Mouse (Mus musculus): ENCODE measurements around the gene Fgfr2. TPM values are rescaled to one million over a fixed set of nuclear protein-coding genes. Genes with fewer than 3 reads are reported as not detected.

Gene Fgfr2
- polyA plus RNA-seq, 1 experiment from 2014 or later: 24.1 TPM

- Histone ChIP-seq H3K9me3 (ENCODE audit: control insufficient read depth, low read length) (no peaks in the 10 kb centered on the region), H3K27ac (ENCODE audit: low read depth, low read length) (peak within 1 kb of the TSS; percentile 88), H3K4me2 (ENCODE audit: low read length) (peak within 1 kb of the TSS; percentile 93), H3K36me3 (ENCODE audit: control insufficient read depth, insufficient read depth, low read length) (no peaks in the 10 kb centered on the region), H3K4me3 (ENCODE audit: low read length) (peak within 1 kb of the TSS; percentile 83), H3K4me1 (ENCODE audit: control insufficient read depth, insufficient read depth, low read depth, low read length) (peaks cover 38% of the 10 kb centered on the region), H3K9ac (ENCODE audit: low read depth, low read length) (peak within 1 kb of the TSS; percentile 79), H3K27me3 (replicated peaks; ENCODE audit: control insufficient read depth, insufficient read depth, low read length) (no peaks in the 10 kb centered on the region)
- peak; percentile 69 for ATAC-seq
- WGBS: under 1% methylated on average over 49 of the region's 85 CpGs
Measured at GRCm38 (mm10) chr7:132813416-132814088, 309.6 kb downstream of the Fgfr2 start, which contains the start of gene Fam53b. Fam53b (minus strand) TSS chr7:132813886.

GRCm38 (mm10) chr7:132812619-132813415 is 310.3 kb downstream of the Fgfr2 start:
- under 1% methylated on average over 59 of the region's 59 CpGs for WGBS
- Histone ChIP-seq H3K9me3 (ENCODE audit: control insufficient read depth, low read length) (no peaks in the 10 kb centered on the region), H3K9ac (ENCODE audit: low read depth, low read length) (peak overlapping the region; percentile 79), H3K4me1 (ENCODE audit: control insufficient read depth, insufficient read depth, low read depth, low read length) (peaks cover 43% of the 10 kb centered on the region), H3K27ac (ENCODE audit: low read depth, low read length) (peak overlapping the region; percentile 88), H3K36me3 (ENCODE audit: control insufficient read depth, insufficient read depth, low read length) (no peaks in the 10 kb centered on the region), H3K27me3 (replicated peaks; ENCODE audit: control insufficient read depth, insufficient read depth, low read length) (no peaks in the 10 kb centered on the region), H3K4me3 (ENCODE audit: low read length) (peak overlapping the region; percentile 83), H3K4me2 (ENCODE audit: low read length) (peak overlapping the region; percentile 93)
- peak; percentile 9 for ATAC-seq

- H3K4me1 ChIP-seq (ENCODE audit: control insufficient read depth, insufficient read depth, low read depth, low read length): peaks cover 49% of the 10 kb centered on the region
Measured at GRCm38 (mm10) chr7:132811716-132812618, 311.2 kb downstream of the Fgfr2 start.

GRCm38 (mm10) chr7:132810879-132811278 is 312.3 kb downstream of the Fgfr2 start:
- ATAC-seq: peak; percentile 46; the same call in 1 of the 2 replicates
- Histone ChIP-seq H3K27me3 (replicated peaks; ENCODE audit: control insufficient read depth, insufficient read depth, low read length) (no peaks in the 10 kb centered on the region), H3K36me3 (ENCODE audit: control insufficient read depth, insufficient read depth, low read length) (no peaks in the 10 kb centered on the region), H3K4me1 (ENCODE audit: control insufficient read depth, insufficient read depth, low read depth, low read length) (peaks cover 58% of the 10 kb centered on the region), H3K9ac (ENCODE audit: low read depth, low read length) (no peak overlapping the region), H3K27ac (ENCODE audit: low read depth, low read length) (peak overlapping the region; percentile 66), H3K4me3 (ENCODE audit: low read length) (no peak overlapping the region), H3K9me3 (ENCODE audit: control insufficient read depth, low read length) (no peaks in the 10 kb centered on the region), H3K4me2 (ENCODE audit: low read length) (peak overlapping the region; percentile 93)
- 40% methylated on average over 1 of the region's 1 CpGs for WGBS

More at GRCm38 (mm10) chr7:132811716-132812618, 311.2 kb downstream of the Fgfr2 start:
- Histone ChIP-seq H3K27ac (ENCODE audit: low read depth, low read length) (peak overlapping the region; percentile 88), H3K36me3 (ENCODE audit: control insufficient read depth, insufficient read depth, low read length) (no peaks in the 10 kb centered on the region), H3K4me3 (ENCODE audit: low read length) (peak overlapping the region; percentile 83), H3K27me3 (replicated peaks; ENCODE audit: control insufficient read depth, insufficient read depth, low read length) (no peaks in the 10 kb centered on the region), H3K9me3 (ENCODE audit: control insufficient read depth, low read length) (no peaks in the 10 kb centered on the region), H3K9ac (ENCODE audit: low read depth, low read length) (peak overlapping the region; percentile 79), H3K4me2 (ENCODE audit: low read length) (peak overlapping the region; percentile 93)
- 13% methylated on average over 23 of the region's 23 CpGs for WGBS
- no peak for ATAC-seq

GRCm38 (mm10) chr7:132810368-132810767 is 312.8 kb downstream of the Fgfr2 start:
- Histone ChIP-seq H3K9ac (ENCODE audit: low read depth, low read length) (no peak overlapping the region), H3K4me3 (ENCODE audit: low read length) (0 out of 2 replicates have a peak overlapping the region, but pooled peaks have one; percentile 3), H3K27me3 (replicated peaks; ENCODE audit: control insufficient read depth, insufficient read depth, low read length) (no peaks in the 10 kb centered on the region), H3K27ac (ENCODE audit: low read depth, low read length) (peak overlapping the region; percentile 66), H3K4me1 (ENCODE audit: control insufficient read depth, insufficient read depth, low read depth, low read length) (peaks cover 63% of the 10 kb centered on the region), H3K9me3 (ENCODE audit: control insufficient read depth, low read length) (no peaks in the 10 kb centered on the region), H3K36me3 (ENCODE audit: control insufficient read depth, insufficient read depth, low read length) (no peaks in the 10 kb centered on the region), H3K4me2 (ENCODE audit: low read length) (peak overlapping the region; percentile 93)
- peak; percentile 51 for ATAC-seq
- 15% methylated on average over 6 of the region's 6 CpGs for WGBS

GRCm38 (mm10) chr7:132809721-132810120 is 313.4 kb downstream of the Fgfr2 start:
- no peaks in the 10 kb centered on the region for H3K27me3 ChIP-seq (replicated peaks; ENCODE audit: control insufficient read depth, insufficient read depth, low read length)
- H3K4me2 ChIP-seq (ENCODE audit: low read length): peak overlapping the region; percentile 25
- no peaks in the 10 kb centered on the region for H3K9me3 ChIP-seq (ENCODE audit: control insufficient read depth, low read length)
- H3K36me3 ChIP-seq (ENCODE audit: control insufficient read depth, insufficient read depth, low read length): no peaks in the 10 kb centered on the region
- no peak overlapping the region for H3K9ac ChIP-seq (ENCODE audit: low read depth, low read length)
- WGBS: 31% methylated on average over 6 of the region's 6 CpGs
- ATAC-seq: no peak
- H3K4me3 ChIP-seq (ENCODE audit: low read length): no peak overlapping the region
- peaks cover 67% of the 10 kb centered on the region for H3K4me1 ChIP-seq (ENCODE audit: control insufficient read depth, insufficient read depth, low read depth, low read length)
- peak overlapping the region; percentile 66 for H3K27ac ChIP-seq (ENCODE audit: low read depth, low read length)

GRCm38 (mm10) chr7:132808841-132809682 is 314.1 kb downstream of the Fgfr2 start:
- 6% methylated on average over 20 of the region's 20 CpGs for WGBS
- peak overlapping the region; percentile 15; the same call in 1 of the 2 replicates for H3K9ac ChIP-seq (ENCODE audit: low read depth, low read length)

More at GRCm38 (mm10) chr7:132808841-132809682, 314.1 kb downstream of the Fgfr2 start:
- Histone ChIP-seq H3K4me3 (ENCODE audit: low read length) (no peak overlapping the region), H3K4me2 (ENCODE audit: low read length) (peak overlapping the region; percentile 25), H3K27ac (ENCODE audit: low read depth, low read length) (peak overlapping the region; percentile 68), H3K27me3 (replicated peaks; ENCODE audit: control insufficient read depth, insufficient read depth, low read length) (no peaks in the 10 kb centered on the region), H3K4me1 (ENCODE audit: control insufficient read depth, insufficient read depth, low read depth, low read length) (peaks cover 67% of the 10 kb centered on the region), H3K9me3 (ENCODE audit: control insufficient read depth, low read length) (no peaks in the 10 kb centered on the region), H3K36me3 (ENCODE audit: control insufficient read depth, insufficient read depth, low read length) (no peaks in the 10 kb centered on the region)
- ATAC-seq: peak; percentile 51
